Mouse (Mus musculus): ENCODE measurements around the gene Sprr2e.

Sprr2e gene

DNA sequence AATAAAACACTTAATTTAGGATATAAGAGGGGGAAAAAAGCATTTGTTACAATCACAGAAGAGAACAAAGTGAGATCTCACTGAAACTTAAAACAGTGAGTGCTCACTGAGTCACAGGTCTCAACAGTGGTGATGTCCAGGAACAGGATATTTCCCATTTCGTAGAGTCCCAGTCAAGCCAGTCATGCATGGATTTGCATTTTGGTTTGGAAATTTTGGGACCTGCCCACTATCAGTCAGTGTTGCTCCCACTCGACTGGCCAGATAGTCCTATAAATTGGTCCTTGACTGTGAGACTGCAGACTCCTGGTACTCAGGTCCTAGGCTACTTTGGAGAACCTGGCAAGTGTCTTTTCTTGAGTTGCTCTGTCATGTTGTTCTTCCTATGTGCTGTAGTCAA, at the start of gene Sprr2e:
TSS of gene Sprr2e (plus strand) at position 301 of the 400 bp plus-strand sequence.
- DNase-seq: no peak

GRCm38 (mm10) chr3:92307406-92307805, 44.5 kb upstream of the Sprr2e start:
- no peak for DNase-seq

- no peak for DNase-seq
These were observed 35.6 kb upstream of the Sprr2e start, which contains the start of gene Sprr2b for GRCm38 (mm10) chr3:92316320-92316719. TSS of gene Sprr2b (plus strand) at chr3:92316620.

DNA sequence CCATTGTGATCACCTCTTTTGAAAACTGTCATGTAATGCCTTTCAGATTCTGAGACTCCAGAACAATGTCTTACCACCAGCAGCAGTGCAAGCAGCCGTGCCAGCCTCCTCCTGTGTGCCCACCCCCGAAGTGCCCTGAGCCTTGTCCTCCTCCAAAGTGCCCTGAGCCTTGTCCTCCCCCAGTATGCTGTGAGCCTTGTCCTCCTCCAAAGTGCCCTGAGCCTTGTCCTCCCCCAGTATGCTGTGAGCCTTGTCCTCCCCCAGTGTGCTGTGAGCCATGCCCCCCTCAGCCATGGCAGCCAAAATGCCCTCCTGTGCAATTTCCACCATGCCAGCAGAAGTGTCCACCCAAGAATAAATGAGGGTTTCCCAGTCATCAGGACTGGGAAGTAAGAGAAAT, 34.6 kb upstream of the Sprr2e start:
- no peak for DNase-seq

- no peak for DNase-seq
These were observed 15.7 kb upstream of the Sprr2e start for GRCm38 (mm10) chr3:92336278-92336677.

- no peak for DNase-seq
These were observed 13.1 kb upstream of the Sprr2e start, which contains the start of gene Sprr2d for GRCm38 (mm10) chr3:92338840-92339239. TSS of gene Sprr2d (plus strand) at chr3:92339140.

GRCm38 (mm10) chr3:92361619-92362018, 9.7 kb downstream of the Sprr2e start:
- no peak for DNase-seq

DNA sequence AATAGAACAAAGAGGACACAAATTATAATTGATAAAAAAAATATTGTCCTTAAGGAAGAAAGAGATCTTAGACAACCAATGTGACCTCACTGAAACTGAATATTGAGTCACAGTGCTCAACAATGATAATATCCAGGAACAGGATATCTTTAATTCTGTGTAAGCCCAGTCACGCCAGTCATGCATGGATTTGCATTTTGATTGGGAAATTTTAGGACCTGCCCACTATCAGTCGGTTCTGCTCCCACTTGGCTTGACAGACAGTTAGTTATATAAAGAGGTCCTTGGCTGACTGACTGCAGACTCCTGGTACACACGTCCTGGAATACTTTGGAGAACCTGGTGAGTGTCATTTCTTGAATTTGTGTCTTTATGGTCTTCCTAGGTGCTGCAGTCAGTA, 12.9 kb downstream of the Sprr2e start, which contains the start of gene Sprr2f:
TSS of gene Sprr2f (plus strand) at position 301 of the 400 bp plus-strand sequence.
- DNase-seq: no peak

GRCm38 (mm10) chr3:92373613-92374012, 21.7 kb downstream of the Sprr2e start:
- DNase-seq: no peak

- DNase-seq: no peak
These were observed 33.4 kb downstream of the Sprr2e start, which contains the start of gene Sprr2h for GRCm38 (mm10) chr3:92385385-92385784. TSS of gene Sprr2h (plus strand) at chr3:92385685.

DNA sequence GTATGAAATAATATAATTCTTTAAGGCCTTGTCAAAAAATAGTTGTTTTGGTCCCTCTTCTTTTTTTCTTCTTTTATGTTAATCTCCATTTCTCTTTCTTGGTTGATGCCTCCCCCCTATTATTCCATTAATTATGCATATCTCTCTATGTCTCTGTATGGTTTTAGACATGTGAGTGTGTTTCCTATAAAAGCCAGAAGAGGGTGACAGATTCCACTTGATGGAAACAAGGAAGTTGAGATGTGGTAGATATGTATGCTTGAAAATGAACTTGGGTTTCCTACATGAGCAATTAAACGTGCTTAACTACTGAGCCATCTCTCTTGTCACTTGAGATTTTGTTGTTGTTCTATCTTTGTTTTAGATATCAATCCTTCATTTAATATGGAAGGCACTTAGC, 42.4 kb downstream of the Sprr2e start:
- DNase-seq: no peak
